Mouse (Mus musculus) kidney, postnatal 14 days (tissue): ENCODE results near the gene Gm1993.
"Not testable (repeated sequence)": the region's sequence is repeated elsewhere in the genome, so short reads cannot be mapped to it uniquely, and the experiment has no call there.

Experiments
- DNase-seq: peaks from one replicate; pipeline ENCODE4 v3.0.0; 2022; ENCODE audit warnings: mixed read lengths

Gm1993 gene

DNA sequence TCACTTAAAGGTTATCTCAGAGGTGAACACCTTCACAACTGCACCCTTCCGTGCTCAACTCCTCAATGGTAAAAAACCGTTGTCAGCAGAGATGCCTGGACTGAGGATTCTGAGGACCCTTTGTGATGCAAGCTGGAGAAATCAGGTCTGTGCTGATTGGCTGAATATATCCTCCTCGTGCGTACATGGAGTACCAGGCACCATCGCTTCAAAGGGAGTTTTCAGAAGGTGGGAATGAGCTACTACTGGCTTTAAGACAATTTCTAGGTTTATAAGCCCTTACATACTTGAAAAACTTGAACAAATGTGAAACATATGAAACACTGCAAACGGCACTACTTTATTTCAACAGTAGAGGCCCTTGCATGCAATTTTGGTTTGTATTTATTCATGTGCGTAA, at the start of gene Gm1993:
TSS of gene Gm1993 (minus strand) at position 101 of the 400 bp plus-strand sequence.
- not testable (repeated sequence) for DNase-seq
